Mouse (Mus musculus) cortical plate, adult 2 months (tissue): ENCODE data around the gene Tnrc6a.

Source experiments
- CTCF ChIP-seq: fragments of 200-500 bp; IDR thresholded peaks from 2 replicates; pipeline ENCODE4 v1.5.1; 2011; ENCODE audit warnings: mild to moderate bottlenecking, control low read depth, low read length; ENCODE audit not compliant: insufficient read depth; ENCODE audit errors: extremely low read depth
- POLR2A ChIP-seq: fragments of 200-500 bp; IDR thresholded peaks from 2 replicates; pipeline ENCODE4 v1.6.1; 2011; ENCODE audit warnings: mild to moderate bottlenecking, low read length, control low read depth; ENCODE audit not compliant: insufficient read depth; ENCODE audit errors: extremely low read depth

DNA sequence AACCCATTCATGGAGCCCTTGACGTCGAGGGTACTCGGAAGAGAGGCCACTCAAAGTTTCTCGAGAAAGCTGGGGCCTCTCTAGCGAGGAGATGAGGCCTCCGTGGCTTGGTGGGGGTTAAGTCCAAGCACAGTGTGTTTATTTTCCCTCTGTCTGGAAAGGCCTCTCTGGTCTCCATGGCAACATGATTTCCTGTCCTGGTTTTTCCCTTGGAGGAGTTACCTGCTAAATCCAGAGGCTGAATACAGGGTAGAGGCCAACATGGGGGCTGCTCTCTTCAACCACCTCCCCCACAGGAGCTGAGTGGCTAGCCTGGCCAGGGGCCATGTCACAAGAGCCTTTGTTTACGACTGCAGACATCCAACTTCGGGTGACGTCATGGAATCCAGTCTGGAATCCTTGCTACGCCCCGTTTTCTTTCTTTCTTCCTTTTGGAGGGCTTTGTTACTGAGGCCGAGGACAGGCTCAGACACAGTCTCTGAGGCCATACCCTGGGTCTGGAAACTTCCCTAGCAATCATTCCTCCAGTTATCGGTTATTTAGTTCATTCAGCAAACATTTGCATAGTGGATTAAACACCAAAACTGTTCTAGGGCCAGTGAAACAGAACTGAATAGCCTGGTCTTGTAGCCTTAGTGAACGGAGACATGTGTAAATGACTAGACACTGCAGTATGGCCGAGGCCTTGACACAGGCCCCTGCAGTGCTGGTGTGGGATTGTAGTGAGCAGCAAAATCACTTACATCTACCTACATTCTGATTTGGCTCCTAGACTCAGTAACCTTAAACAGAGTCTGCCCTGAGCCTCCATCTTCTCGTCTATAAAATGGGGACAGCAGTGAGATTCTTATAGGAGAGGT is 25.6 kb upstream of the Tnrc6a start:
- no peak for TF ChIP-seq CTCF
- no peak for TF ChIP-seq POLR2A
